Mouse (Mus musculus): ENCODE results near the gene Mybl2. TPM values are rescaled to one million over a fixed set of nuclear protein-coding genes. Genes with fewer than 3 reads are reported as not detected.

Mybl2 gene
- polyA plus RNA-seq, 1 experiment, result 23.5 TPM

DNA sequence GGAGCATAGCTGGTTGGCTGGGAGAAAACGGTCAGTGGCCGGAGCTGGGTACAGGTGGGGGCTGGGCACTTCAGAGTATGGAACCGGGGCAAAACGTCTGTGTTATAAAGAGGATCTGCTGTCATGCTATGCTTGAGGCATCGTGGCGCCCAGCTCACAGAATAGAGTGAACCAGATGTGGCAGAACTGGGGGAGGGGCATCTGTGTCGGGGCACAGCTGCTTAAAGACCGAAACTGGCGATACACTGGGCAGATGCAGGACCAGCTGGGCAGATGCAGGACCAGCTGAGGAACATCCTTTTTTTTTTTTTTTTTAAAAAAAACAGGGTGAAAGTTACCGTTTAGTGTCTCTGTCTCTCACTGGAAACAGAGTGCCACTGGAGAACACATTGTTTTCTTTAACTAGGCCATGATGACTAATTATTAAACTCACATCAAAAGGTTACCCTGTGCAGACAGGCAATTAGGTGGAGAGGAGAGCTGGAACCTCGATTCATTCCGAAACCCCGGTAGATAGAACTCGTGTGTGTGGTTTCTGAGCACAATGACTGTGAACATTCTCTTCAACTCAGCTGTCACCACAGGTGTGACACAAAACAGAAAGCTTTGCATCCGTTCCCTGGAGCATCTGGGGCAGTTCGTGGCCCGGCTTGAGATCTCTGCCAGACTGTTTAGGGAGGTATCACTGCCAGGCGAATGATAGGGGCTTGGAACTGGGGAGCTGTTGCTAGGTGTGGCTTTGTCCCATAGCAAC is 48.6 kb downstream of the Mybl2 start:
- peaks cover 79% of the 10 kb centered on the region for H3K27me3 ChIP-seq (replicated peaks)
- H3K4me1 ChIP-seq, result peaks cover 15% of the 10 kb centered on the region
- H3K36me3 ChIP-seq (replicated peaks; ENCODE audit: low read length), result no peaks in the 10 kb centered on the region
- no peak for TF ChIP-seq FLI1 (IDR thresholded peaks at IDR 0.05; ENCODE audit: low read length)
- TF ChIP-seq GATA1 (IDR thresholded peaks at IDR 0.05; ENCODE audit: borderline replicate concordance, low read length), result no peak
- H3K9me3 ChIP-seq, result peaks cover 20% of the 10 kb centered on the region
- no peak overlapping the region for H3K4me3 ChIP-seq (replicated peaks)

DNA sequence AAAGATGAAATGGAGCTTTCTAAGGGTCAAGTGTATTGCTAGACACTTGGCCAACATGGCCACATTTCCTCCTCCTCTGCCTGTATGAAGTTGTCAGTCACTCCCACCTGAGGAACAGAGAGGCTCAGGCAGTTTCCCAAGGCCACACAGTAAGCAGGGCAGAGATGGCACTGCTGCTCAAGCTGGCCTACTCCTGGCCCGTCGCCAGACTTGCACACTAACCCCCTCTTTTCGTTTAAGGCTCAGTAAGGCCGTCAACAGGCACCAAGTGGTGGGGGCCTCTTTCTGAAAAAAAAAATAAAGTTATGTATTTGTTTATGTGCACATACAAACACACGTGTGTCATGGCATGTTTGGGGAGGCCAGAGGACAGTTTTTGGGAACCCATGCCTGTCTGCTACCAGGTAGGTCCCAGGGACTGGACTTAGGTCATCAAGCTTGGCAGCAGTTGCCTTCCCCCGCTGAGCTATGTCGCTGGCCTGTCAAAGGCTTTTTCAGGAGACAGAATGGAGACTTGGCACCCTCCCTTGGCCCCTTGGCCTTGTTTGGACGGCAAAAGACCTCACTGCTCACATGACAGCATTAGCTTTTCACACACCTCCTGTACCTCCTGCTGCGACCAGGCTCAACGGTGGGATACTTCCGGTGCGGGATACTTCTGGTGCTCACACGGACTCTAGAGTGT is 49.7 kb downstream of the Mybl2 start:
- no peaks in the 10 kb centered on the region for H3K36me3 ChIP-seq (replicated peaks; ENCODE audit: low read length)
- H3K27me3 ChIP-seq (replicated peaks), result peaks cover 75% of the 10 kb centered on the region
- H3K4me3 ChIP-seq (replicated peaks), result no peak overlapping the region
- H3K4me1 ChIP-seq, result peaks cover 15% of the 10 kb centered on the region
- no peak for TF ChIP-seq FLI1 (IDR thresholded peaks at IDR 0.05; ENCODE audit: low read length)
- no peak for TF ChIP-seq GATA1 (IDR thresholded peaks at IDR 0.05; ENCODE audit: borderline replicate concordance, low read length)
- H3K9me3 ChIP-seq, result peaks cover 24% of the 10 kb centered on the region

DNA sequence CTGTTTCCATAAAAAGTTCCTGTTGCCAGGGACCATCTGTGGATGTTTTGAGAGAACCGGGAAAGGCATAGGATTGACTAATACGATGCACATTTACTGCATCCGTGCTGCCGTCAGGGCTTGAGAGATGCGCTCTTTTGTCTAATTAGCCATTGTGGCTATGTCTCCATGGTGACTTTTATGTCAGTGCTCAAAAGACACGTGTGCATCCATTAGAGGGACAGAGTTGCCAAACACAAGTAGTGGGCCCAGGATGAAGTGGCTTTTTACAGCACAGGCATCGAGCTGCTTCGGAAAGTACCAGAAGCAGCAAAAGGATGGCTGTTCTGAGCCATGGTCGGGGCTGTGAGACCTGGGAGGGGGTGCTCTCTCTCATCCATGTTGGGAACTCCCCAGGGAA is 53.9 kb downstream of the Mybl2 start:
- H3K4me3 ChIP-seq (replicated peaks), result no peak overlapping the region
- H3K27me3 ChIP-seq (replicated peaks), result peaks cover 63% of the 10 kb centered on the region
- no peaks in the 10 kb centered on the region for H3K4me1 ChIP-seq
- no peak for TF ChIP-seq GATA1 (IDR thresholded peaks at IDR 0.05; ENCODE audit: borderline replicate concordance, low read length)
- TF ChIP-seq FLI1 (IDR thresholded peaks at IDR 0.05; ENCODE audit: low read length), result no peak
- peaks cover 39% of the 10 kb centered on the region for H3K9me3 ChIP-seq
- no peaks in the 10 kb centered on the region for H3K36me3 ChIP-seq (replicated peaks; ENCODE audit: low read length)

DNA sequence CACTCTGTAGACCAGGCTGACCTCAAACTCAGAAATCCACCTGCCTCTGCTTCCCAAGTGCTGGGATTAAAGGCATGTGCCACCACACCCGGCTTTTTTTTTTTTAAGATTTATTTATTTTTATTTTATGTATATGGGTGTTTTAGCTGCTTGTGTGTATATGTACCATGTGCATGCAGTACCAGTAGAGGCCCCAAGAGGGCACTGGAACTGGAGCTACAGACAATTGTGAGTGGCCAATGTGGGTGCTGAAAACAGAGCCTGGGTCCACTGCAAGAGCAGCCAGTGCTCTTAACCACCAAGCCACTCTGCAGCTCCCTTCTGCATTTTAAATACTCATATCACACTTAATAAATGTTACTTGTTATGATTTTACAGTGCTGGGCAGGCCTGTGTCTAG is 56.2 kb downstream of the Mybl2 start:
- Histone ChIP-seq H3K4me3 (replicated peaks) (no peak overlapping the region), H3K4me1 (no peaks in the 10 kb centered on the region), H3K27me3 (replicated peaks) (peaks cover 55% of the 10 kb centered on the region), H3K36me3 (replicated peaks; ENCODE audit: low read length) (no peaks in the 10 kb centered on the region), H3K9me3 (peaks cover 39% of the 10 kb centered on the region)
- no peak for TF ChIP-seq FLI1 (IDR thresholded peaks at IDR 0.05; ENCODE audit: low read length)
- no peak for TF ChIP-seq GATA1 (IDR thresholded peaks at IDR 0.05; ENCODE audit: borderline replicate concordance, low read length)

DNA sequence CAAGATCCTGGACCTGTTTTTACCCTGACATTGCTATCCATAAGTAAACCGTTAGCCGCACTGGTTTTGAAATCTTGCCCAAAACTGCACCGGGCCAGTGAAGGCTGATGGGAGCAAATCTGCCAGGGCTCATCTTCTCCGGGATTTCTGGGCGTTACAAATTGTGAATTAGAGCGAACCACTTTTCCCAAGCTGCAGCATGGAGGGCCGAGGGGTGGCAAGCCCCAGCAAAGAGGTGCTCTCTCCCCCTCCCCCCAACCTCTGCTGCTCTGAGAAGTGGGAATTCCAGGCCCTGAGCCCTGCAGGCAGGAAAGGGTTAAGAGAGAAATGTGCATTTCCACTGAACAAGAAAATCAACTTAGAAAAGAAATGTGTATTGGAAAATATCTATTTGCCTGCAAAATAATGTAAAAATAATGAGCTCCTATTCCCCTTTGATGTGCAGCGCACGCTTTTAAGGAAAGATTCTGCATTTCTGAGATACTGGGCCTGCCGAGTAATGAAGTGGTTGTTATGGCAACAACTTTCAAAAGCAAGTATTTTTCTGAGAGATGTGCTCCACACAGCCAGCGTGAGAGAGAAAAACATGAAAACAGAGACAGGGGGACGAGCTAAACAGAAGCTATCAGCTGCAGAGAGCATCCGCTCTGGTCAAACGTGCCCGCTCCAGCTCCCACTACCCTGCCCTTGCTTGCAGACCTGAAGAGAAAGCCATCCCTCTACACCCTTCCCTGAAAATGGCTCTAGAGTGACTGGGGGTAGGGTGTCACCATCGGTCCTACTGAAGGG is 57.1 kb downstream of the Mybl2 start:
- TF ChIP-seq FLI1 (IDR thresholded peaks at IDR 0.05; ENCODE audit: low read length) (no peak), GATA1 (IDR thresholded peaks at IDR 0.05; ENCODE audit: borderline replicate concordance, low read length) (no peak)
- Histone ChIP-seq H3K27me3 (replicated peaks) (peaks cover 56% of the 10 kb centered on the region), H3K4me1 (no peaks in the 10 kb centered on the region), H3K9me3 (peaks cover 34% of the 10 kb centered on the region), H3K36me3 (replicated peaks; ENCODE audit: low read length) (no peaks in the 10 kb centered on the region), H3K4me3 (replicated peaks) (no peak overlapping the region)

DNA sequence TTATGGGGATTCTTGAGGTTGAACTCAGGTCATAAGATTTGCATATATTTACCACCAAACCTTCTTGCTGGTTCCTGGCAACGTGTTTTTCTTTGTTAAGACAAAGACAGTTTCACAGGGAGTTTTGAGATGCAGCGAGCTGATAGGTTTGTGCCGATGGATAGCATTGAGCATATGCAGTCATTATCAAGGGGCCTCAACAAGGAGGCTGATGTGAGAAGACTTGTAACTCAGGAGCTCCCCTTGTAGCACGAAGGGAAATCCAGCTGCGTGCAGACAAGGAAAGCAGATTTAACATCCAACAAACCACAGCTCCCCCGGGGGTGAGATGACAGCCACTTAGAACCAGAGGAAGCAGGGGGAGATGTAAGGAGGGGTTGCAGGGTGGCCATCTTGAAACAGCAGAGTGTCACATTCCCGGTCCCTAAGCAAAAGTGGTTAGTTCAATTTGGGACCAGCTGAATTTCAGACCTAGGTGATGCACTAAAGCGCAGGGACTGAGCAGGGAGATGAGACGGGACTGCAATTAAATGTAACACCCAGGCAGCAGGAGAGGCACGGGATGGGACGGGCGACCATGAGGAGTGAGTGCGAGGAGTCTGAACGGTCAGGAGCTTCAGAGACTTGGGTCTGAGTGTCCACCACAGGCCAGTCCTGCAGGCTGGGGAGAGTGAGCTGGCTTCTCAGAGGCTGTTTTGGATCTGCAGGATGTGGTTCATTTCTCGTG is 66.3 kb downstream of the Mybl2 start:
- no peak for TF ChIP-seq GATA1 (IDR thresholded peaks at IDR 0.05; ENCODE audit: borderline replicate concordance, low read length)
- no peak for TF ChIP-seq FLI1 (IDR thresholded peaks at IDR 0.05; ENCODE audit: low read length)
- H3K36me3 ChIP-seq (replicated peaks; ENCODE audit: low read length), result no peaks in the 10 kb centered on the region
- H3K4me1 ChIP-seq, result peaks cover 21% of the 10 kb centered on the region
- peaks cover 67% of the 10 kb centered on the region for H3K27me3 ChIP-seq (replicated peaks)
- H3K9me3 ChIP-seq, result no peaks in the 10 kb centered on the region
- peak overlapping the region; percentile 26 for H3K4me3 ChIP-seq (replicated peaks)

DNA sequence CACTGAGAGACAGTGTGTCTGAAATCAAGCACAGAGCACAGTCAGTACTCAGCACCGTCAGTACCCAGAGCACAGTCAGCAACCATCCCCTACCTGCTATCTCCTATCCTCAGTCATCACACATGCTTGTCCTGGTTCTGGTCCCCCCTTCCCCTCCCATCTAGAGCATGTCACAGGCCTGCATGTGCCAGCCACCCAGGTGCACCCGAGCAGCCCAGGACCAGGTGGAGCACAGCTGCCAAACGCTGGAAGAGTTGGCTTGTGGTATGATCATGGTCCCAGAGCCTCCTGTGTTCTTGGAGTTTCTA is 66.8 kb downstream of the Mybl2 start:
- Histone ChIP-seq H3K4me3 (replicated peaks) (peak overlapping the region; percentile 62), H3K9me3 (no peaks in the 10 kb centered on the region), H3K36me3 (replicated peaks; ENCODE audit: low read length) (no peaks in the 10 kb centered on the region), H3K27me3 (replicated peaks) (peaks cover 62% of the 10 kb centered on the region), H3K4me1 (peaks cover 21% of the 10 kb centered on the region)
- TF ChIP-seq FLI1 (IDR thresholded peaks at IDR 0.05; ENCODE audit: low read length) (no peak), GATA1 (IDR thresholded peaks at IDR 0.05; ENCODE audit: borderline replicate concordance, low read length) (no peak)

DNA sequence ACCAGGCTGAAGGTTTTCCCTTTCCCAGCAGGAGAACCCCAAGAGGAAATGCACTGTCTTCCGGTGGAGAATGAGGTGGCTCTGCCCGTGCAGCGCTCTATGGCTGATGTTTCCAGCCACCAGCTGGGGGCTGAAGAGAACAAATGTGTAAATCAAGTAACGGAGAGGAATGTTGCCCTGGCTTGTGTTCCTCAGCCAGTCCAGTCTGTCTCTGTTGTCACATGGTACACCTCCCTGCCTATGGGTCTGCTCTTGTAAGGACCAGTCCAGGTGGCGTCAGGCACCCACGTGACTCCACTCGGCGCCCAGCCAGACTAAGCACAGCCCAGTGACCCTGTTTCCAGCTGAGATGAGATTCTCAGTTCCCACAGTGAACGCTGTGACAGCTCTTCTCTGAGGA is 67.8 kb downstream of the Mybl2 start:
- peaks cover 5% of the 10 kb centered on the region for H3K9me3 ChIP-seq
- peak overlapping the region; percentile 38 for H3K4me3 ChIP-seq (replicated peaks)
- peaks cover 21% of the 10 kb centered on the region for H3K4me1 ChIP-seq
- no peak for TF ChIP-seq FLI1 (IDR thresholded peaks at IDR 0.05; ENCODE audit: low read length)
- TF ChIP-seq GATA1 (IDR thresholded peaks at IDR 0.05; ENCODE audit: borderline replicate concordance, low read length), result no peak
- H3K36me3 ChIP-seq (replicated peaks; ENCODE audit: low read length), result no peaks in the 10 kb centered on the region
- H3K27me3 ChIP-seq (replicated peaks), result peaks cover 63% of the 10 kb centered on the region

DNA sequence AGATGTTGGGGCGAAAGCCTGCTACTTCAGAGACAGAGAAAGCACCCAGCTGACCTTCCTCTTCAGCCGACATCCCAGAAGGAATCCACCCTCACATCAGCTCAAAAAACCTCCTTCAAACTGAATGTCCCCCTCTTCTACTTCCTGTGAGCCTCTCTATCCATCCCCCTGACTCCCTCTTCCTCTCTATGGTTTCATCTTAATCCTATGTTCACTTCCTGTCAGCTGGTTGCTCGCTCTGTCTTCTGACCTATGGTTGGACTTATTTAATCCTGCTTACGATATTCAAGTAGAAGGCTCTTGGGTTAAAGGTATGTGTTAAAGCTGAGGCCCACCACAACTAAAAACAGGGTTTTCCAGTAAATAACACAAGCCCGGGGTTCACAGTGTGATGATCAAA is 69.0 kb downstream of the Mybl2 start:
- Histone ChIP-seq H3K9me3 (peaks cover 8% of the 10 kb centered on the region), H3K27me3 (replicated peaks) (peaks cover 58% of the 10 kb centered on the region), H3K36me3 (replicated peaks; ENCODE audit: low read length) (no peaks in the 10 kb centered on the region), H3K4me3 (replicated peaks) (no peak overlapping the region), H3K4me1 (peaks cover 21% of the 10 kb centered on the region)
- TF ChIP-seq GATA1 (IDR thresholded peaks at IDR 0.05; ENCODE audit: borderline replicate concordance, low read length) (no peak), FLI1 (IDR thresholded peaks at IDR 0.05; ENCODE audit: low read length) (no peak)
